In genomic region chr12:52097049-52097649, GRCm38 (mm10) we compare ENCODE assay signal across 8 mouse cellular contexts. TPM values are rescaled to one million over a fixed set of nuclear protein-coding genes. Genes with fewer than 3 reads are reported as not detected.
DNase-seq lines count a peak whose midpoint lies in the region; ATAC-seq and TF ChIP-seq lines count a peak whose summit lies in the region.

No protein-coding gene starts in this region.

- 68% methylated on average over 13 of the region's 13 CpGs for WGBS in liver, adult 2 months
- WGBS in embryonic facial prominence, embryonic 14.5 days: 70% methylated on average over 13 of the region's 13 CpGs
- 68% methylated on average over 13 of the region's 13 CpGs for WGBS in intestine, embryonic 16.5 days
- 73% methylated on average over 13 of the region's 13 CpGs for WGBS in neural tube, embryonic 14.5 days

- no peak for DNase-seq in liver, adult 2 months (ENCODE audit: extremely low read depth, low read depth, low spot score)
- no peak for DNase-seq in liver
- no peak for DNase-seq in embryonic facial prominence, embryonic 14.5 days (ENCODE audit: low spot score)
- DNase-seq in thymus, postnatal 36 days: no peak
- DNase-seq in spleen, adult 18-20 months: no peak
- no peak for DNase-seq in embryo, embryonic 10.5 days (ENCODE audit: low spot score)

- no peaks in the 10 kb centered on the region for H3K9me3 ChIP-seq in embryonic facial prominence, embryonic 14.5 days (ENCODE audit: control insufficient read depth, low read length)
- no peaks in the 10 kb centered on the region for H3K9me3 ChIP-seq in intestine, embryonic 16.5 days (ENCODE audit: control insufficient read depth, low read length)
- H3K9me3 ChIP-seq in neural tube, embryonic 14.5 days (ENCODE audit: control insufficient read depth, low read length): no peaks in the 10 kb centered on the region

- H3K27me3 ChIP-seq in liver, adult 2 months (ENCODE audit: control insufficient read depth, insufficient read depth, low read length): no peaks in the 10 kb centered on the region
- H3K27me3 ChIP-seq in embryonic facial prominence, embryonic 14.5 days (replicated peaks; ENCODE audit: control insufficient read depth, insufficient read depth, low read length): no peaks in the 10 kb centered on the region
- no peaks in the 10 kb centered on the region for H3K27me3 ChIP-seq in intestine, embryonic 16.5 days (replicated peaks; ENCODE audit: control insufficient read depth, insufficient read depth, low read length)
- no peaks in the 10 kb centered on the region for H3K27me3 ChIP-seq in neural tube, embryonic 14.5 days (ENCODE audit: control insufficient read depth, insufficient read depth, low read length)

- peak; percentile 58; the same call in 1 of the 2 replicates for ATAC-seq in embryonic facial prominence, embryonic 14.5 days (ENCODE audit: low read depth)
- ATAC-seq in intestine, embryonic 16.5 days: peak; percentile 68
- ATAC-seq in neural tube, embryonic 14.5 days (ENCODE audit: low read depth): peak; percentile 72

- H3K36me3 ChIP-seq in liver, adult 2 months (ENCODE audit: control insufficient read depth, insufficient read depth, low read length): no peaks in the 10 kb centered on the region
- H3K36me3 ChIP-seq in embryonic facial prominence, embryonic 14.5 days (ENCODE audit: control insufficient read depth, insufficient read depth, low read length): no peaks in the 10 kb centered on the region
- no peaks in the 10 kb centered on the region for H3K36me3 ChIP-seq in intestine, embryonic 16.5 days (ENCODE audit: control insufficient read depth, insufficient read depth, low read length)
- H3K36me3 ChIP-seq in neural tube, embryonic 14.5 days (ENCODE audit: control insufficient read depth, insufficient read depth, low read length): no peaks in the 10 kb centered on the region

- no peak overlapping the region for H3K9ac ChIP-seq in liver, adult 2 months (ENCODE audit: low read depth, low read length)
- H3K9ac ChIP-seq in embryonic facial prominence, embryonic 14.5 days (ENCODE audit: low read depth, low read length): peak overlapping the region; percentile 91
- no peak overlapping the region; the same call in 1 of the 2 replicates for H3K9ac ChIP-seq in intestine, embryonic 16.5 days (ENCODE audit: low read depth, low read length)
- H3K9ac ChIP-seq in neural tube, embryonic 14.5 days (replicated peaks; ENCODE audit: low read depth, low read length): peak overlapping the region; percentile 84; the same call in 1 of the 2 replicates

- no peak overlapping the region for H3K27ac ChIP-seq in liver, adult 2 months (replicated peaks; ENCODE audit: insufficient read depth, low read depth, low read length)
- no peak overlapping the region for H3K27ac ChIP-seq in embryonic facial prominence, embryonic 14.5 days (replicated peaks; ENCODE audit: low read depth, low read length)
- H3K27ac ChIP-seq in intestine, embryonic 16.5 days (ENCODE audit: low read length): no peak overlapping the region
- no peak overlapping the region; the same call in 1 of the 2 replicates for H3K27ac ChIP-seq in neural tube, embryonic 14.5 days (ENCODE audit: low read depth, low read length)

- TF ChIP-seq POLR2A in liver, adult 2 months (IDR thresholded peaks at IDR 0.05; ENCODE audit: extremely low read depth, insufficient read depth, low read length): no peak

- H3K4me2 ChIP-seq in embryonic facial prominence, embryonic 14.5 days (ENCODE audit: low read depth, low read length): peak overlapping the region; percentile 66
- H3K4me2 ChIP-seq in intestine, embryonic 16.5 days (ENCODE audit: low read depth, low read length): peak overlapping the region; percentile 62; the same call in 1 of the 2 replicates
- H3K4me2 ChIP-seq in neural tube, embryonic 14.5 days (ENCODE audit: low read depth, low read length): peak overlapping the region; percentile 52

- TF ChIP-seq CTCF in liver, adult 2 months (IDR thresholded peaks at IDR 0.05; ENCODE audit: low read depth, low read length): no peak

- H3K4me1 ChIP-seq in liver, adult 2 months (ENCODE audit: control insufficient read depth, insufficient read depth, low read length): no peaks in the 10 kb centered on the region; the same call in 1 of the 2 replicates
- H3K4me1 ChIP-seq in embryonic facial prominence, embryonic 14.5 days (ENCODE audit: control insufficient read depth, insufficient read depth, low read length): no peaks in the 10 kb centered on the region
- peaks cover 3% of the 10 kb centered on the region; the same call in 1 of the 2 replicates for H3K4me1 ChIP-seq in intestine, embryonic 16.5 days (ENCODE audit: control insufficient read depth, insufficient read depth, low read length)
- H3K4me1 ChIP-seq in neural tube, embryonic 14.5 days (ENCODE audit: control insufficient read depth, insufficient read depth, low read length): 0 out of 2 replicates have a peak, but pooled peaks cover 5% of the 10 kb centered on the region

- H3K4me3 ChIP-seq in liver, adult 2 months (ENCODE audit: insufficient read depth, low read depth, low read length): peak overlapping the region; percentile 99; the same call in 1 of the 2 replicates
- peak overlapping the region; percentile 85 for H3K4me3 ChIP-seq in embryonic facial prominence, embryonic 14.5 days (ENCODE audit: low read depth, low read length)
- H3K4me3 ChIP-seq in intestine, embryonic 16.5 days (ENCODE audit: low read length): peak overlapping the region; percentile 95
- H3K4me3 ChIP-seq in neural tube, embryonic 14.5 days (ENCODE audit: low read depth, low read length): peak overlapping the region; percentile 87

- no peaks in the 10 kb centered on the region for H3K79me2 ChIP-seq in liver, adult 2 months (ENCODE audit: control insufficient read depth, insufficient read depth, low read length)

RNA-seq across cellular contexts. Expression of gene Nubpl, which starts 0.4 kb away (rescaled TPM):
- total RNA-seq in liver, adult 2 months (2014; rRNA removed): 5.6 and 8.2 TPM in 2 replicates
- 5.6 and 7.7 TPM in 2 replicates for polyA plus RNA-seq in liver, adult 2 months (2012; rRNA removed)
- polyA plus RNA-seq in embryonic facial prominence, embryonic 14.5 days (2014; fragmentation: Nextera tagmentation; extraction: Ambion mirVana): 9.9 and 10.7 TPM in 2 replicates
- polyA plus RNA-seq in intestine, embryonic 16.5 days (2015; fragmentation: Nextera tagmentation; extraction: Ambion mirVana): 10.7 and 10.9 TPM in 2 replicates
- 6.3 and 7.4 TPM in 2 replicates for polyA plus RNA-seq in neural tube, embryonic 14.5 days (2014; fragmentation: Nextera tagmentation; extraction: Ambion mirVana)

Comparison
In these comparisons a context has a peak if more than half of its experiments do, and no peak if none do; other contexts are left out.
1. H3K9ac ChIP-seq: peak in embryonic facial prominence, embryonic 14.5 days (single experiment) and neural tube, embryonic 14.5 days (single experiment); none in liver, adult 2 months (single experiment) and intestine, embryonic 16.5 days (single experiment).
2. Peak in every context shown above with its lines, with median percentiles within 50 percentile points of each other: H3K4me3 ChIP-seq, ATAC-seq and H3K4me2 ChIP-seq.